In genomic region chr2:105613243-105613642, GRCm38 (mm10) we compare ENCODE assay signal across 19 mouse cellular contexts. TPM values are rescaled to one million over a fixed set of nuclear protein-coding genes. Genes with fewer than 3 reads are reported as not detected.
"Had no signal": no experiment of that assay in that cellular context is flagged by ENCODE, and none has a peak within 500 bp of the region (broad histone marks: within the 10 kb centered on the region; RNA-seq: fewer than 3 reads in every experiment).

No protein-coding gene starts in this region.

- H3K27me3 ChIP-seq: stomach, embryonic 15.5 days had no signal

- H3K4me2 ChIP-seq: liver, embryonic 15.5 days; stomach, embryonic 15.5 days had no signal

- H3K9me3 ChIP-seq: limb, embryonic 10.5 days; limb, embryonic 13.5 days; liver, embryonic 12.5 days; liver, embryonic 15.5 days; lung, embryonic 15.5 days; stomach, embryonic 15.5 days had no signal

- H3K4me1 ChIP-seq: liver, embryonic 12.5 days; liver, embryonic 15.5 days had no signal

- H3K36me3 ChIP-seq: limb, embryonic 10.5 days; limb, embryonic 13.5 days; liver, embryonic 12.5 days; liver, embryonic 15.5 days; lung, embryonic 15.5 days; stomach, embryonic 15.5 days had no signal

- H3K9ac ChIP-seq: limb, embryonic 13.5 days; liver, embryonic 12.5 days; liver, embryonic 15.5 days; lung, embryonic 15.5 days; stomach, embryonic 15.5 days had no signal

- ATAC-seq: liver, embryonic 12.5 days had no signal

- H3K27ac ChIP-seq: kidney, postnatal 0 days; layer of hippocampus, adult 2 months; limb, embryonic 13.5 days; liver, embryonic 12.5 days; liver, embryonic 15.5 days; lung, embryonic 15.5 days; stomach, embryonic 15.5 days had no signal

- DNase-seq: kidney, postnatal 25 days; layer of hippocampus, adult 9-11 months; liver; lung, adult 18-20 months; lung, postnatal 14 days; lung, postnatal 4 days; midbrain, embryonic 14.5 days; right cerebral cortex, postnatal 25 days; spleen, adult 18-20 months; thymus, adult 18-20 months; thymus, postnatal 36 days had no signal

- H3K4me3 ChIP-seq: layer of hippocampus, adult 2 months; limb, embryonic 13.5 days; liver, embryonic 12.5 days; liver, embryonic 15.5 days; lung, embryonic 15.5 days; stomach, embryonic 15.5 days had no signal

RNA-seq across cellular contexts. Expression of gene Pax6, which starts 55.5 kb away (rescaled TPM):
- polyA plus RNA-seq: liver, embryonic 15.5 days; lung, embryonic 15.5 days had no signal
